Mouse (Mus musculus) skeletal muscle tissue, adult 2 months (tissue): ENCODE measurements around the gene Btbd11.

Experiments used
- DNase-seq: peaks from one replicate; pipeline ENCODE4 v3.0.0-alpha.2; 2012; ENCODE audit warnings: low read depth, low spot score

Btbd11 gene

DNA sequence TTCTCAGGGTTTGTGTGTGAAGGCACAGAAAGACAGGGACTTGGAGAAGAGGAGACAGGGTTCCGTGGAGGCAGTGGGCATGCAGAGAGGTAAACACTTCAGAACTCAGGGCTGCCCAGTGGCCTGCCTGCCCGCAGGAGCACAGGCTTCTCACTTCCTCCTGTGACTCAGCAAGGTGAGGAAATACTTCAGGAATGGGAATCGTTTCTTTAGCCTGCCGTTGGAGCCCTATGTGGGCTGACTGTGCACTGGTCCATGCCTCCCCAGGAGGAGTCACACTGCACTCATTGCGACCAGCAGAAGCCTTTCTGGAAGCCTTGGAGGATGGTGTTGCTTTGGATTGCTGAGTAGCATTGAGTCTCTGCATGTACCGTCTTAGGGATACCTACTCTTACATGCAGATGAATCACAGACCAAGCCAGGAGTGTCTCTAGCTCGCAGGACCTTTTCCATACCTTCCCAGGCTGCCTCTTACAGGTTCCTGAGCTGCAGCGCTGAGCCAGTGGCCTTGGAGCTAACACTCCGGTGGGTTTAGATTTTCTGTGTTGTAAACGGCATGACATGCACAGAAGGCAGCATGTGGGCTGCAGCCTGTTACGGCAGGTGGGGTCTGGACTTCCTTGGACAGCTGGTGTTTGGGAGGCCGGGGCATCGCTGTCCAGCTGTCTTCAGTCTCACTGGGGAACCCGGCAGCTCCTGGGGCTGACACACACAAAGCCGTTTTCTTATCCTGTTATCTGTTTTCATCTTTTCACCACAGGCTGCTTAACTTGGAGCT, 34.4 kb downstream of the Btbd11 start:
- no peak for DNase-seq

DNA sequence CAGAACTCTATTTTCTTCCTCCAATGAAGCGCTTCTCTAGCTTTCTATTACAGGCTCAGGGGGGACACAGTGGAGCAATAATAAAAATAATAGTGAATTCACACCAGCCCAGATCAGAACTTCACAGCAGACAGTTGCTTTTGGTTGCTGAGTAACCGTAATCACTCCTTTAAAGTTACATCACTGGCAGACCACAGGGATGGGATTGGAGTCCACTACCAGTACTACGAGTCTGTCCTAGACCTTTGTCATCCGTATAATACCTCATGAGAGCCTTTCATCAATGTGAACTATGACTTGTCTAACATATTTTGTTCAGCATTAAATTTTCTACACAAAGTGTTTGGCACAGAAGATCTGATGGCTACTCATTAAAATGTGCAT, 35.0 kb downstream of the Btbd11 start:
- no peak for DNase-seq

DNA sequence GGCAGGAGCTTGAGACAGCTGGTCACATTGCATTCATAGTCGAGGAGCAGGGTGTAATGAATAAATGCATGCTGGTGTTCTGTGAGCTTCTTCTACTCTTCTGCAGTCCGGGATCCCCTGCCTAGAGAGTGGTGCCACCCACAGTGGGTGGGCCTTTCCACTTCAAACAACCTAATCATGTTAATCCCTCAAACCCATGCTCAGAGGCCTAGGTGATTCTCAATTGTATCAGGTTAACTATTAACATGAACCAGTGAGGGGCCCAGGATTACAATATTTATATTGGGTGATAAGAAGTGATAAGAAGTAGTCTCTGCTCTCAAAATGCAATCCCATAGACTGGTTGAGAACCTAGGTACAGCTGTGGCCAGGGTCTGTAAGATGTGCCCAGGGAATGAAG, 39.1 kb downstream of the Btbd11 start:
- DNase-seq: no peak

DNA sequence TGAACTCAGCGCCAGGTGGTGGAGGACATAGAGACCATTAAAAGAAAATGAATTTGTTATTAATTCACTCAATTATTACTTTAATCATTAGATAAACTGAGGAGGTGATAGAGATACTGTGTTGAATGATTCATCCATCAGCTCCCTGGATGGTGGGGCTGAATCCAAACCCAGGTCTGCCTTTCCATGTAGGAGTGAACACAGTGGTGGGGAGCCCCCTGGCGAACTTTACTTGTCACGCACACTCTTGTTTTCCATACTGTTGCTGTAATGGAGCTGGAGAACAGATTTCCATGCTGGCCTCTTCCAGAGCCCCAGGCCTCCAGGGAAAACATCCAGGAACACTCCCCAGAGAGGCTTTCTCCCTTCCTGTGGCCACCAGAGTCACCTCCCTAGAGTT, 50.6 kb downstream of the Btbd11 start:
- DNase-seq: no peak

DNA sequence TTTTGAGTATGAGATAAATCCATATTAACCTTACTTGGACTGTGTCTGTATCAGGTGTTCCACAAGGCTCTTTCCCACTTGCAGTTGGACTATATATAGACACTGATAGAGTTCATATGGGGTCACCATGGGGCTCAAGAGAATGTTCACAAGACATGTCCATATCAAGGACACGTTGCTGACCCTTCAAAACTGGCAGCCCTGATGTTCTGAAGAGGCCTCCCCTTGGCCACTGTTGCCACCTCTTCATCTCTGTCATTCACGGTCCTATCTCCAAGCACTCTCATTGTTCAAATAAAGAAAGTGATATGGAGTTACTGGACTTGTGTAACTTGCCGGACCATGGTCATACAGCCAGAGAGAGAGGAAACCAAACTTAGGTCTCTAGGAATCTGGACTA, 56.8 kb downstream of the Btbd11 start:
- no peak for DNase-seq

DNA sequence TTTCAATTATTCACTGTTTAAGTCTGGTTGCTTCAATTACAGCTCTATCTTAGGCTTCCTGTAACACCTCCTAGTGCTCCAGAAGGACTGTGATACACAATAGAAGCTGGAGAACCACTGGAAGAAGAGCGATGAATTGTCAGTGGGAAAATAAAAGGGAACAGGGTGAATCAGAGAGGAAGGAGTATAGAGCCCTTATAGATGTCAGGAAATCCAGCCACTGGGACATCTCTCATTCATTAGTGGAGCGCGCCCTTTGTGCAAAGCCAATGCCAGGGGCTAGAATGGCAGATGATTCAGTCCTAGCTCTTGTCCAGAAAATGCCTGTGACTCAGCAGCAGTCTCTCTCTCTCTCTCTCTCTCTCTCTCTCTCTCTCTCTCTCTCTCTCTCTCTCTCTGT, 59.3 kb downstream of the Btbd11 start:
- no peak for DNase-seq

DNA sequence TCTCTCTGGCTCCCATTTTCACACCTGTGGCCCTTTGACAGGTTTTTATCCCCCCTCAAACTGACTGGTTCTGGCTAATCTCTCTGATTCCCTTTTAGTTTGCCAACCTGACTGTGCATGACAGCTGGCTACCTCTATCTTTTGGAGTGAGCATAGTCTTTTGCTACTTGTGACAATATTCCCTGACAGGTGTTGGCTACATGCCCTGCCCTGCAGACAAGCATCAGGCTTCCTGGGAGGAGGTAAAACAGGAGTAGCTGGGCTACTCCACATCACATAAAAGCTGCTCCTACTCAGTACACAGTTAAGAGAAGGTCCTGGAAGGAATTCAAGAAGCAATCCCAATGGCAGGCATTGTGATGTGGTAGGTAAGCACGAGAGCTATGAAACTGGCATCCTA, 60.1 kb downstream of the Btbd11 start:
- no peak for DNase-seq

DNA sequence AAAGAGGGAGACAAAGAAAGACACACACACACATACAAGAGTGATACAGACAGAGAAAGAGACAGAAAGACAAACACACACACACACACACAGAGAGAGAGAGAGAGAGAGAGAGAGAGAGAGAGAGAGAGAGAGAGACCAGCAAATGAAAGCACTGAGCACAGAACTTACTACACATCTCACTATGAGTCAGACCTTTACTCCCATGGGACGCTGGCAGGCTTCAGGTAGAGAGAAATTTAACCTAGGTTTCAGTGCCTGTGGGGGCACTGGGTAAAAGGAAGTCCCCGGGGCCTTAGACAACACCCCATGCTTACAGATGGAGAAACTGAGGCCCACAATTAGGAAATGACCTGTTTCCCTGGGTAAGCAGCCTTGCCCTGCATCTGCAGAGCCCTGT, 61.3 kb downstream of the Btbd11 start:
- DNase-seq: no peak

DNA sequence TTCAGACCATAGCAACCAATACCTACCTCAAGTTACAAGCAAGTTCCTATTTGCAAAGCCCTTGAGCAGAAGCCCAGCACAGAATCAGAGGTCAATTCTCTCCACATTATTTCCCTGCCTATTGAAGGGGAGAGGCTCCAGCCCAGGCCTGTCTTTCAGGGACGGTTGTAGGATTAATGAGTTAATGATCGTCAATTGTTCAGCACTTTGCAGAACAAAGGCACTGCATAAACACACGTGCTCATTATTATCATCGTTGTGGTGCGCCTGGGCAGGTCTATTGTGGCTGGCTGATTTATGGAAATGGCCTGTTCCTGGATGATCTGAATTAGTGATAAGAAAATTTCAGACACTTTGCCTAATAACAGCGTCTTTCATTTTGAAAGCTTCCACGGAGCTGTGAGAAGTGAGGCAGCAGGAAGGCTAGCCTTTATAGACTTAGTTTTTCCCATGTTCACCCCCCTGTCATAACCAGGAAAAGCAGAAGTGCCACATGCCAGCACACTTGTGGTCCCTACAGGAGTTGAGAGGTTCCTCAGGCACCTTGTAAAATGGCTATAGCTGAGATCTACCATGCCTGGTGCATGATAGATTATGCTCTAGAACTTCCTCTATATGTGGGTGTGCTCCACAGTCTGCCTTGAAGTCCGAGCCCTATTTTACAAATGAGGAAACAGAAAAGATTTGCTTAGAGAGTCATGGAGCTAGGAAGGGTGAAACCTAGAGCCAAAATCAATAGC, 65.2 kb downstream of the Btbd11 start:
- no peak for DNase-seq

DNA sequence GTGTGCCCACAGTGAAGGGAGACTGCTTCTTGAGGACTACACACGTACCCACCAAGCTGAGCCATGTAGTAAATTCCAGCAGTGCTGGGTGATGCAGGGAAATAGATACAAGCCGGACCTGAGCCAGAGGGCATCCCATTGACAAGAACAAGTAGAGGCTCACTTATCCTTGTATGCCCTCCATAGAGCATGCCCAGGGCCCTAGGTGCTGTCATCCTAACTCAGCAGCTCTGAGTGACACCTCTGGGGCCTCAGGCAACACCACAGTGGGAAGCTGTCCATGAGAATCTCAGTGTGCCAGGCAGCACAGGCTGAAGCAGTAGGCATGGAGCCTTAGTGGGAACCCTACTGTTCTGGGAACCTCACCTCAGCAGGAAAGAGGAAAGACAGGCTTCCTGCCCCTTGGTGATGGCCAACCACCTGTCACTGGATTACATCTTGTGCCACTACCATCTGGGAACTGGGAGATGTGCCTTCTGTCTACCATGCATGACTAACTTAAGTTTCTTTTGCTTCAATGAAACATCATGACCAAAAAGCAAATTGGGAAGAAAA, 66.7 kb downstream of the Btbd11 start:
- DNase-seq: peak; percentile 10

DNA sequence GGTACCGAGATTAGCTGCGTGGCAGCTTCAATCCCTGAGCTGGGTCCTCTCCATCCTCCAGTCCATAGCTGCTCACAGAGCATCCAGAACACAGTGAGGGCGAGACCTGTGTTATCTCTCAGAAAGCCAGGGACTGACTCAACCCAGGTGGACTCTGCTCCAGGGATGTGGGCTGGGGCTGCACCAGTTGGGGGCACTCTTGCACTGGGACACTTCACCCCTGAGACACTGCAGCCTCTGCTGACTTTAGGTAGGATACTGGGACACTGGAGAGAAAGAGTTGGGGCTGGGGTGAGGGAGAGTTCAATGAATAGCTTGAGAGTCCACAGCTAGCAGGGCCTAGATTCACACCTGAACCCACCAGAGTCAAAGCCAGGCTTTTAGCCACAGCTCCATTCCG, 69.4 kb downstream of the Btbd11 start:
- DNase-seq: no peak

DNA sequence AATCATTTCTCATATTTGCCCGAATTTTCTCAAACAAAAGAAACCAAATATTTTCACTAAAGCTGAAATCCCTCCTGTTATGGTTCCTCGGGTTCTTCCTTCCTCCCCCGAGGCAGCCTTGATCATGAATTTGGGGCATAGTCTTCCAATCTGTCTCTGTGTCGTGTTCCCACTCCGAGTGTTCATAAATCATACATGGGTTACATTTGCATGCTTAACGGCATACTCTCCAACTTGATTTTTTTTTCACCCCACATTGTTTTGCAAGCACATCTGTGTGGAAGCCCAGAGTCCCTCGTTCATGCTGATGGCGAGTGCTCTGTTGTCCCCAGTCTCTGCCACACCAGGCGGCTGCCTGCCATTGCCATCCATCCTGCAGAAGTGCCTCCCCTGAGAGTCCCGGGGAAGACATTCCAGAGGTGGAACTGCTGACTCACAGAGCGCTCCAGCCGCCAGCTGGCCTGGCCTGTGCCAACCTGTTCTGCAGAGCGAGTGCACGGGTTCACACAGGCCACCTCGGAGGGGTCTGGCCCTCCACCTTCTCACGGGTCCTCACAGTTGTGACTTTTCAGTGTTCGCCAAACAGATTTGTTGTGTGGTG, 72.2 kb downstream of the Btbd11 start:
- peak; percentile 69 for DNase-seq

DNA sequence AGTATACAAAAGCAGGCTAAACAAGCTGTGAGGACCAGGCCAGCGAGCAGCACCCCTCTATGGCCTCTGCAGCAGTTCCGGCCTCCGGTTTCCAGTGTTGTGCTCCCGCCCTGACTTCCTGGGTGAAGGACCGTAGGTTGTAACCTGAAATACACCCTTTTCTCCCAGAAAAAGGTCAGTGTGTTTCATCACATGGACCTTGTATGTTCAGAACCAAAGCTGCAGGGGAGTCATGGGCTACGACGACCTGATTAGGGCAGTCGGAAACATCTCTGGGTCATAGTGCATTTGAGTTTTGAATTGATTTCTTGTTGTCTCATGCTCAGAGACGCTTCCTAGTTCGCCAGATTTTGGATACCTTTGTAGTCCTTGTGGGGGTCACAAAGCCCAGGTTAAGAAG, 74.1 kb downstream of the Btbd11 start:
- DNase-seq: no peak

DNA sequence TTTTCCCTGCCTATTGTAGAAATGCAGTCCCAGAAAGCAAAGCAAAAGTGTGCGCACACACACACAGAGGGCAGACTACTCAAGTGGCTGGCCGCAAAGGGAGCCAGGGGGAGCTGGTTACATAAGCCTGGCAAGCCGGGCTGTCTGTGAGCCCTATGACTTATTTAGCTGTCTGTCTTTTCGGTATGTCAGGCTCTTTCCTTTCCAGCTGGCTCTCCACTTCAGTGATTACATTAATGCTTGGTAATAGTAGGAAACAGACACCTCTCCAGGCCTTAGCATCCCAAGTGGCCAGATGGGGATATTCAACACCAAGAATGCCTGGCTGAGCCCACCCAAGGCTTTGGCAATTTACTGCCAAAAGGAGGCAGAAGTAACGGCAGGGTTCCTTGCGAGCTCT, 77.5 kb downstream of the Btbd11 start:
- peak; percentile 64 for DNase-seq

DNA sequence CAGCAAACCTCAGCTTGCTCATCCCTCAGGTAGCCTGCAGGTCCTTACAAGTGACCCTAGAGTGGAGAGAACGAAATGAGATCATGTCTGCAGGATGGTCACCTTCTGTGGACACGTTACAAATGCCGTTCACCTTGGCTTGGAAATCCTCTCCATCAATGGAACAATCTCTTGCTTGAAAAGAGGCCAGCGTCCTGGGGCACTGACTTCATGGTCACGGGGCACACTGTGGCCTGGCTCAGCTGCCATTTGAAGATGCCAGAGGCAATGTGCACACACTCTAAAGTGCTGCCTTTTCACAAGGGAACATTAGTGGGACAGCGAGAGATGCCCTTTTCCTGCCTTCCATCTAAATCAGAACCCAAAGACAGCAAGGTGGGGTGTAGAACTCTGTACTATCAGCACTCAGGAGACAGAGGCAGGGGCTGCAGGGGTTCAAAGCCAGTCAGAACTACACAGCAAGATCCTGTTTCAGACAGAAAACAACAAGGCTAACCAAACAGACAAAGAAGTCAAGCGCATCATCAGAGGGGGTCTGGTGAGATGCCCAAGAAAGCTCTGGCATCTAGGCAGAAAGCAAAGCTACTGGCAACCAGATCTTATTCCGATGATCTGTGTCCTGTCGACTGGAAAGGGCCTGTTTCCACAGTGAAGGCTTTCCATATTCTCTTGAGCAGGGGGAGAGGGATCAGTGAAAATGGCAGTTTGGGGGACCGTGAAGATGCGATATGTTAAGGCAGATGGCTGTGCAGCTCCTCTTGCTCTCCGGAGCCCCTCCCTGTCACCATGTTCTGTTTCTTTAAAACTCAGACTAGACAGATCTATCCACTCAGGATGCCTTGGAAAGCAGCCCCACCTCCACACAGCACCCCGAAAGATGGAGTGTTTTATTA, 79.1 kb downstream of the Btbd11 start:
- DNase-seq: no peak

DNA sequence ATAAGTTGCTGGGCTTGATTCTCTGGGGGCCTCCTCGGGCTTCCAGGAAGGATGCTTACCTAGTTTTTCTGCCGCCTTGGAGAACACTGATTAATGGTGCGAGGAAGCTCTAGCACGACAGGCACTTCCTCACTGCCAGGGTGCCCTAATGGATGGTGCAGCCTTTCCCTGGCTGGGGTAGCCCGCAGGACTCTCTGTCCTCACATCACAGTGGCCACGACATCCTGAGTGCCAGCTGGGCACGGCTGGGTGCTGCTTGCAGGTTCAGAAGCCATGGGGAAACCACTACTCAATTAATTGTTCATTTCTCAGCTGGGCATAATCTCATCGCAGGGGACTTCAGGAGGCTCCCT, 79.8 kb downstream of the Btbd11 start:
- no peak for DNase-seq

DNA sequence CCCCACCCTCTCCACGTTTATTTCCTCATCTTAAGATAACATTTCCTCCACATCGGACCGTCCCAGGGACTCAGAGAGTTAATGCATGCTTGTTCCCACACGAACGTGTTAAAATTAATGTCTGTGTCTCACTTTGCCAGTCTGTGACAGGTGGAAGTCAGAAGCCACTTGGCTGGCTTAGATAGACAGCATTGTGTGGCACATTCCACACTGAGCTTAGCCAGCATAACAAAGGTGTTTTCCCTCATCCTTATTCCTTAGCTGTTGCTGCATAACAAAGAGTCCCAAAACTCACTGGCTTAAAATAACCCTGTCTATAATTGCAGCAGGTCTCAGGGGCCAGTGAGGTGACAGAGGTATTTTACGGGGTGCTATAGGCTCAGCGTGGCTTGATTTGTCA, 80.8 kb downstream of the Btbd11 start:
- no peak for DNase-seq

DNA sequence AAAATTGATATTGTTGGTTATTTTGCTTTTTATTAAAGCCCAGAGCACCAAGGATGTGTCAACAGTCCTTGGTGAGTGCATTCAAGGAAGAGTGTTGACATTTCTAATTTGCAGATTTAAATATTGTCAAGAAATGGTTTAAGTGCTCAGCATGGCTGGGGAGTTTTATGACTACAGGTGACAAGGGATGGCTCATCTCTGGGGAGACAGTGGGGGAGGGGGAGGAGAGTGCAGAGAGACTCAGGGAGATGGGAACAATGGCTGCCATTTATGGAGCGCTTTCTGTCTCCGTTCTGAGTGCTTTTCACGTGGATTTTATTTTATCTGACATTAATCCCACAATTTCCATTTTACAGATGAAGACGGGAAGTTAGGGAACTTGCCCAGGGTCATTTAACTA, 81.9 kb downstream of the Btbd11 start:
- DNase-seq: no peak

DNA sequence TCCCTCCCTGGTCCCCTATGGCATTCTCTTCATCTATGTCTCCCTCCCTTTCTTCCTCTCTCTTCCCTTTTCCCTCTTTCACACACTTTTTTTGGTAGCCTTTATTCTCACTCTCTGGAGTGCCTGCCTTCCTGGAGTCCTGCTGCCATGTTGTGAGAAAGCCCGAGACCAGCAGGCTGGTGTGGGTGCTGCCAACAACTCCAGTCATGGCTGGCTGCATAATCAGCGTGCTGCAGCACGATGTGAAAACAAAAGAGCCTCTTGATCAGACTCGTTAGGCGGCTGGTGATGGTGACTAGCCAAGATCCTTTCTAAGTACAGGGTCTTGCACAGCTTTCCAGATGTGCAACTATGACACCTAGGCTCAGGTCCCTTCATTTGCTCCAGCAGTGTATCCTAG, 82.7 kb downstream of the Btbd11 start:
- DNase-seq: no peak

DNA sequence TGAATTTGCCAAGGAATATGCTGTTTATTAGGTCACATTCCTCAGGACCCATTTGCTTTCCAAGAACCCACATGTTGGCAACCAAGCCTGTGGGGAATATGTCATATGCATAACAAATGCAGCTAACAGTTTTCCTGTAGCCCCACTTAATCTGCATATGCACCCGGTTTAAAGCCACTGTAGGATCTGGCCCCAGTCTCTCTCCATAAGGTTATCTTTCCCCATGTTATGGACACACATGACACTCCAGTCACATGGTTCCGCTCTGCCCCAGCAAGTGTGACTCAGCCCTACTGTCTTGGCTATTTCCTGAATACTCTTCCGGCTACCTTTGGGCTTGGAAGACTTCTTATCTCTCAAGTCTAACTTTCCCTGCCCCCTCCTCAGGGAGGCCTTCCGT, 86.7 kb downstream of the Btbd11 start:
- DNase-seq: no peak

DNA sequence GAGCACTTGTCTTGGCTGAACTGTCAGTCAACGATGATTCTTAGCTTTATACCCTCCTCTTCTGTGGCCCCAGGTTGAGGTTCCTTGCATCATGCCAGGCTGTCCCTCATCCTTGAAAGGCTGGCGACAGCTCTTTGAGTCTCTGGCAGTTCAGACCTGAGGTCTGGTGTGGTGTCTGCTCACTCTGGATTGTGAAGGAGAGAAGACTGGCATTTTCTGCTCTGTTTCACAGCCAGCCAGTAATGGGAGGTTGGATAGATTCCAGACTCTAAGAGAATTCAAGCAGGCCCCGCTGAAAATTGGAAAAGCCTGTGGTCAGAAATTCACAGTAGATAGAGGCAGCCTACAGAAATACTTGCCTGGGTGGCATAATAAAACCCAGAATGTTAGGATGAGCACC, 87.3 kb downstream of the Btbd11 start:
- DNase-seq: no peak
